Mouse (Mus musculus): ENCODE data around the gene Cap1.

Gene Cap1

DNA sequence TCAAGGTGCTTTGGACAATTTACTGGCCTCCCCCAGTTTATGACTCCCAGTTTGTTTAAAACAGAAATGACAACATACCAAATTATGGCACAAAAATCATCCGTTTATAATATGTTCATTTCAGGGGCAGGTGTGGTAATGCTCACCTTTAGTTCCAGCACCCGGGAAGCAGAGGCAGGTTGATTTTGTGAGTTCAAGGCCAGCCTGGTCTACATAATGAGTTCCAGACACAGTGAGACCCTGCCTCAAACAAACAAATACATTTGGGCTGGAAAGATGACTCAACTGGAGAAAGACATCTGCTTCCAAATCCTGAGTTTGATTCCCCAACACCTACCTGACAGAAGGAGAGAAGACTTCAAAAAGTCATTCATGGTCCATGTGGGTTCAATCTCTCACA, 1.5 kb upstream of the Cap1 start:
- no peak for DNase-seq (ENCODE audit: inconsistent ontology term)

- no peak for DNase-seq (ENCODE audit: inconsistent ontology term)
Observed at GRCm38 (mm10) chr4:122886579-122887254, 861 bp upstream of the Cap1 start.

GRCm38 (mm10) chr4:122884481-122885340, 1.1 kb downstream of the Cap1 start:
- DNase-seq (ENCODE audit: inconsistent ontology term): peak; percentile 69

GRCm38 (mm10) chr4:122884051-122884450, 1.8 kb downstream of the Cap1 start:
- no peak for DNase-seq (ENCODE audit: inconsistent ontology term)

- no peak for DNase-seq (ENCODE audit: inconsistent ontology term)
Observed at GRCm38 (mm10) chr4:122883294-122883693, 2.6 kb downstream of the Cap1 start.

DNA sequence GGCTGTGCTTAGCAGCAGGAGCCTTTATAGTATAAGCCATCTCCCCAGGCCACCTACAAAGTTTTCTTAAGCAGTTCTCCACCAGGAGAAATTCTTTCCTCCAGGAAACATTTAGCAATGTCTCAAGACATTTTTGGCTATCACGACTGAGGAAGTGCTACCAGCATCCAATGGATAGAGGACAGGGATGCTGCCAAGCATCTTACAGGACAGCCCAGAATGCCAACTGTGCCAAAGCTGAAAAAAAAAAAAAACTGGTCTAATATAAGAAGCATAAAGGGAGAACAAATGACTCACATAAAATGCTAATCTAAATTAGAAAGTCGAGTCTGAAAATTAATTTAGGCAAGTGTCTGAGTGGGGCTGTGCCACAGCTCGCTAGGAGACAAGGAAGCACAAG, 3.3 kb downstream of the Cap1 start:
- DNase-seq (ENCODE audit: inconsistent ontology term): no peak

DNA sequence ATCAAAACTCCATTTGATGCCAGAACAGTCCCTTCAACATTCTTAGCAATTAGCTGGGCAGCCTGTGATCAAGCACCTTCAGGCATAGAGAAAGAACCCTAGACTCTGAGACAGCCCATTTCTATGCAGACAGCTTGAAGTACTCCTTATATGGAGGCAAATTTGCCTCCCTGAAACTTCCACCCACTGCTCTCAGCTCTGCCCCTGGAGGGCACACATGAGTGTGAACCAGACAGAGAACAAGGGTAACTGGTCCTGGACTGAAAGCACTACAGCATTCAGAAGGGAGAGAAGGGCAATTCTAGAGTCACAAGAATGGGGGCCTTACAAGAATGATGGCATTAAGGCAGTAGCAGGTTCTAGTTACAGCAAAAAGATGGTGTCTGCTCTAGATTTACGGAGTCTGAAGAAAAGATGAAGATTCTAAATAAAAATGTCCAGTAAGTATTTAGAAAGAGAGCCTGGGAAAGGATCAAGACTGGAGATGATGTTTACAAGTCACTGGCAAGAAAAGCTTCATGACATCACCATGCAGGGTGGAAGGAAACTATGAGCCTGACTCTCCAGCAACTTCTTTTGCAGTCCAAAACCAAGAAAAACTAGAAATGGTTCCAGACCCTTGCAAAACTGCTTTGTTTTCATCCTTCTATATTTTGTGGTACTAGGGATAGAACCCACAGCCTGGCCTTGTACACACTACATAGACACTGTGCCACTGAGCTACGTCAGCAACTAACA, 7.4 kb downstream of the Cap1 start:
- DNase-seq (ENCODE audit: inconsistent ontology term): no peak

GRCm38 (mm10) chr4:122873512-122873911, 12.3 kb downstream of the Cap1 start:
- DNase-seq (ENCODE audit: inconsistent ontology term): no peak

- DNase-seq (ENCODE audit: inconsistent ontology term): no peak
Observed at GRCm38 (mm10) chr4:122873003-122873402, 12.9 kb downstream of the Cap1 start.

DNA sequence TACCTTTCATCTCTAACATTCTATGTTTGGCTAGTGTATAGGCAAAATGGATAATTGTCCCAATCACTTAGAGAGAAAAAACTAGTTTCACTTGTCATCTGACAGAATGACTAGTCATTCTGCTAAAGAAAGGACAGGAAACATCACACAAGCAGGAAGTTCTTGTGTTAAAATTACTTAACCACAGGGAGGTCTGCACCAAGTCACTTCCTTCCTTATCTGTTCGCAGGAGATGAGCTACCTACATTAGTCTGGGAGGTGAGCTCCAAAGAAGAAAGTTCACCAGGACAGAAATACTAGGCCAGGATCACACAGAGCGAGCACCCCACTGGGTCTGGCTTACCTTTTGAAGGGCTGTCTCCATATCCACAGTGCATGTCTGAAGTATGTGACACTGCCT, 13.9 kb downstream of the Cap1 start:
- DNase-seq (ENCODE audit: inconsistent ontology term): no peak

- no peak for DNase-seq (ENCODE audit: inconsistent ontology term)
Observed at GRCm38 (mm10) chr4:122871269-122871668, 14.6 kb downstream of the Cap1 start.

DNA sequence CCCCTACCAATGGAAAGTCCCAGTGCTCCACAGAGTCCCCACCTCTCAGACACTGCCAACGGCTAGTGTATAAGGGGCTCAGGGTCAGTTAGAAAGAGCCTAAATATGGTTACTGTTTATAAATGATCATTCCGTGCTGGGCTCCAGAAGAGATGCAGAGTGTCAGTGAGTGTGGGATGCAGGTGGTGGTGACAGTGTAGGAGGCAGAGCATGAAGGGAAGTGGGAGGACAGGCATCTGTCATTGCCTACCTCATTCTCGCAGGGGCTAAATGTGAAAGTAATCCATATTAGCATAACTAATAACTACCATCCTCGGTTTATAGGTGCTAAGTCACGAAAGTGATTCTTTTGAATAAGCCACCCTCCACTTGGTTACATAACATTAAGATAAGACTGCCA, 15.1 kb downstream of the Cap1 start:
- no peak for DNase-seq (ENCODE audit: inconsistent ontology term)

DNA sequence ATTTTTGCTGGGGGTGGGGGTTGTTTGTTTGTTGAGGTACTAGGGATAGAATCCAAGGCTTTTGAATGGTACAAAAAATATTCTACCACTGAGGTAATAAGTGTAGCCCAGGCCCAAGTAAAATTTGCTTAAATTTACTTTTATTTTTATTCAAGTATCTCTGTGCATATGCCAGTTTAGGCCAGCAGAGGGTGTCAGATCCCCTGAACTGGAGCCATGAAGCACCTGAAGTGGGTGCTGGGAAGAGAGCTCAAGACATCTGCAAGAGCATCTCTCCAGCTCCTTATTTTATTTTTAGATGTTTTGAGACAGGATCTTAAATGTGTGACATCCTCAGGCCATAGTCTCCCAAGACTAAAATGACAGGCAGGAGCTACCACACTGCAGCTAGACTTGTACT, 15.8 kb downstream of the Cap1 start:
- no peak for DNase-seq (ENCODE audit: inconsistent ontology term)

- no peak for DNase-seq (ENCODE audit: inconsistent ontology term)
Observed at GRCm38 (mm10) chr4:122868041-122868440, 17.8 kb downstream of the Cap1 start.

- no peak for DNase-seq (ENCODE audit: inconsistent ontology term)
Observed at GRCm38 (mm10) chr4:122861836-122862235, 24.0 kb downstream of the Cap1 start.

- DNase-seq (ENCODE audit: inconsistent ontology term): peak; percentile 91
Observed at GRCm38 (mm10) chr4:122859096-122859674, 26.7 kb downstream of the Cap1 start.

- no peak for DNase-seq (ENCODE audit: inconsistent ontology term)
Observed at GRCm38 (mm10) chr4:122857909-122858308, 27.9 kb downstream of the Cap1 start.

DNA sequence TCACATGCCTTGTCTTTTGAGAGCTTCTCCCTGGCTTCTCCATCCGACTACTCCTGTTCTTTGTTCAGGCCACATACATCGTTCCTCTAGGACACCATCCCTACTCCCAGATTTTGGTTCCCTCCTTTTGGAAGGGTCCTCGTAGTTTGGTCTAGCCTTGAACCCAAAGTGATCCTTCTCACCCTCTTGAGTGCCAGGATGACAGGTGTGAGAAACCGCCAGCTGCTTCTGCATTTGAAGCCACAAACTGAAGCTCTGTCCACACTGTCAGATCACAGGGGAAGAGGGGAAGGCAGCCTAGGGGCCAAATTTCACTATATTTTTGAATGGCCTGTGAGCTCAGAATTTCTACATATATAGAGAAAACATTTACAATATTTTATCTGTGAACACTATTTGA, 31.1 kb downstream of the Cap1 start:
- DNase-seq (ENCODE audit: inconsistent ontology term): no peak

- no peak for DNase-seq (ENCODE audit: inconsistent ontology term)
Observed at GRCm38 (mm10) chr4:122853691-122854090, 32.2 kb downstream of the Cap1 start.

DNA sequence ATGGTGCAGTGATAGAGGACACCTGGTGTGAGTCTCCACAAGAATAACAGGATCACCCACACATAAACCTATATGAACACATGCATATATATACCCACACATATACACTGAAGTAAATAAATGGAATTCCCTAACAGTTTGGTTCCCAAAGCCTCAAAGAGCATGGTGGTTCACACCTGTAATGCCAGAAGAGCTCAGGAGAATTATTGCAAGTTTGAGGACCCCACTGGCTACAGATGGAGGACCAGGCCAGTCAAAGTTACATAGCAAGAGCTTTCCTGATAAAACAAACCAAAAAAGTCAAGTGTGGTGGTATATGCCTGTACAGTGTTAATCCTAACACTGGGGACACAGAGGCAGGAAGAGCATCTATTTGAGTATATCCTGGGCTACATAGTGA, 34.3 kb downstream of the Cap1 start:
- DNase-seq (ENCODE audit: inconsistent ontology term): no peak

DNA sequence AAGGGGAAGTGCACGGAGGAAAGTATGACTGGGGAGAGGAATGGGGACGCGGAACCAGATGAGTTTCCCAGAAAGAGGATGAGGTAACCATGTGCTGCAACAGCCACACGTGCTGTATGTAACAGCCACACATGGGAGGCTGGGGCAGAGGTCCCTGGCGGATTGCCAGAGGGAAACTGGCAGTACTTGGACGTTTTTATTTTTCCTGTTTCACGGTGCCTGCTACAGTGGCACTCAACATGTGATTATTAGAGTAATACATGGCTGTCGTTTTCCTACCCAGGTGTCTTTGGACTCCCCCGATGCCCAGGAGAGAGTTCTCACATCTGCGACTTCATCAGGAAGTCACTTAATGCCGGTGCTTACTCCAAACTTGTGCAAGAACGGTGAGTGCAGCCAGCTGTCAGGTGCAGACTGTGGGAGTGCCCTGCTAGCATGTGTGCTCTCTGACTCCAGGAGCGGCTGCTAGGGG, 37.7 kb downstream of the Cap1 start:
- no peak for DNase-seq (ENCODE audit: inconsistent ontology term)

- peak; percentile 62 for DNase-seq (ENCODE audit: inconsistent ontology term)
Observed at GRCm38 (mm10) chr4:122838416-122838815, 47.4 kb downstream of the Cap1 start.

Data from Muller cell, postnatal 12 days (primary cell).